Comparison of ENCODE assay signal across 9 mouse cellular contexts in the genomic region with DNA sequence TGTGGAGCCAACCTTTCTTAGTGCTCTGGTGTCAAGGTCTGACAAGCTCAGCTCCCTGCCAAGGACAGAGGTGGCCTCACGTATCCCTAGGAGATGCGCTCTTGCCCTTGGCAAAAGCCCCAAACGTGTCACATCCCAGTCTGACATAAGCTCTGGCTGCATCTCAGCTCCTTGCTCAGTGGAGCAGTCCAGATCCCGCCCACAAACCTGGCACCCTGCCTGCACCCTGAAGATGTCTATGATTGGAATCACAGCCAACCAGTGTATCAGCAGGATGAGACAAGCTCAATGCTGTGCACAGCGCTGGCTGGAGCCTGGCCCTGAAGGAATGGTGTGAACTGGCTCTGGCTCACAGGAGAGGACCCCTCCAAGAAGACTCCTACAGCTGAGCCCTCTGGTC. TPM values are rescaled to one million over a fixed set of nuclear protein-coding genes. Genes with fewer than 3 reads are reported as not detected.
DNase-seq lines count a peak whose midpoint lies in the region; ATAC-seq lines count a peak whose summit lies in the region.
"Had no signal": no experiment of that assay in that cellular context is flagged by ENCODE, and none has a peak within 500 bp of the region (broad histone marks: within the 10 kb centered on the region; RNA-seq: fewer than 3 reads in every experiment).

No protein-coding gene starts in this region.

- no peak overlapping the region for H3K4me2 ChIP-seq in midbrain, embryonic 11.5 days
- H3K4me2 ChIP-seq: limb, embryonic 12.5 days had no signal

- DNase-seq in retina, postnatal 1 day: peak; percentile 26
- DNase-seq in retina, embryonic 14.5 days (ENCODE audit: low spot score): no peak
- DNase-seq in cerebellum, postnatal 14 days: peak; percentile 95 to 96
- DNase-seq in heart, adult 9 months (ENCODE audit: low spot score in 2 of 2): peak; percentile 47 to 70
- peak; percentile 82 for DNase-seq in layer of hippocampus, adult 11-12 months (ENCODE audit: low spot score)
- peak; percentile 84 for DNase-seq in lung, postnatal 14 days
- peak; percentile 61 for DNase-seq in urinary bladder, postnatal 10 days (ENCODE audit: low spot score)
- no peak for DNase-seq in midbrain, embryonic 11.5 days (ENCODE audit: low spot score, missing footprints)

- H3K9ac ChIP-seq in midbrain, embryonic 11.5 days (ENCODE audit: low read length): no peak overlapping the region
- H3K9ac ChIP-seq: limb, embryonic 12.5 days had no signal

- peaks cover 5% of the 10 kb centered on the region; the same call in 1 of the 2 replicates for H3K4me1 ChIP-seq in midbrain, embryonic 11.5 days (ENCODE audit: control insufficient read depth, insufficient read depth, low read length)
- H3K4me1 ChIP-seq: limb, embryonic 12.5 days had no signal

- ATAC-seq in midbrain, embryonic 11.5 days (ENCODE audit: low FRiP score): no peak

- H3K36me3 ChIP-seq in midbrain, embryonic 11.5 days (ENCODE audit: control insufficient read depth, insufficient read depth, low read length): no peaks in the 10 kb centered on the region
- H3K36me3 ChIP-seq: limb, embryonic 12.5 days had no signal

- 79% methylated on average over 5 of the region's 5 CpGs for WGBS in midbrain, embryonic 11.5 days

- no peak overlapping the region for H3K27ac ChIP-seq in midbrain, embryonic 11.5 days (ENCODE audit: low read depth, low read length)
- H3K27ac ChIP-seq: limb, embryonic 12.5 days had no signal

- no peaks in the 10 kb centered on the region for H3K27me3 ChIP-seq in midbrain, embryonic 11.5 days (ENCODE audit: control insufficient read depth, insufficient read depth, low read length)
- H3K27me3 ChIP-seq: limb, embryonic 12.5 days had no signal

- H3K4me3 ChIP-seq in midbrain, embryonic 11.5 days (ENCODE audit: low read depth, low read length): no peak overlapping the region
- H3K4me3 ChIP-seq: limb, embryonic 12.5 days had no signal

- no peaks in the 10 kb centered on the region for H3K9me3 ChIP-seq in midbrain, embryonic 11.5 days (ENCODE audit: control insufficient read depth, low read length)
- H3K9me3 ChIP-seq: limb, embryonic 12.5 days had no signal

RNA-seq across cellular contexts. Expression of a gene that starts 6.6 kb away (rescaled TPM):
- not detected in 2 replicates for polyA plus RNA-seq in midbrain, embryonic 11.5 days (2014; fragmentation: Nextera tagmentation; extraction: Ambion mirVana)
- polyA plus RNA-seq: limb, embryonic 12.5 days had no signal

RNA-seq across cellular contexts. Expression of a gene that starts 48.8 kb away (rescaled TPM):
- 1.0 and 1.3 TPM in 2 replicates for polyA plus RNA-seq in midbrain, embryonic 11.5 days (2014; fragmentation: Nextera tagmentation; extraction: Ambion mirVana)

RNA-seq across cellular contexts. Expression of a gene that starts 59.9 kb away (rescaled TPM):
- 0.82 and 1.5 TPM in 2 replicates for polyA plus RNA-seq in midbrain, embryonic 11.5 days (2014; fragmentation: Nextera tagmentation; extraction: Ambion mirVana)

Comparison
In these comparisons a context has a peak if more than half of its experiments do, and no peak if none do; other contexts are left out.
1. DNase-seq: peak in retina, postnatal 1 day (single experiment), cerebellum, postnatal 14 days (2 of 2), heart, adult 9 months (2 of 2), layer of hippocampus, adult 11-12 months (single experiment), lung, postnatal 14 days (single experiment) and urinary bladder, postnatal 10 days (single experiment); none in retina, embryonic 14.5 days (single experiment) and midbrain, embryonic 11.5 days (single experiment).